In the genomic region with DNA sequence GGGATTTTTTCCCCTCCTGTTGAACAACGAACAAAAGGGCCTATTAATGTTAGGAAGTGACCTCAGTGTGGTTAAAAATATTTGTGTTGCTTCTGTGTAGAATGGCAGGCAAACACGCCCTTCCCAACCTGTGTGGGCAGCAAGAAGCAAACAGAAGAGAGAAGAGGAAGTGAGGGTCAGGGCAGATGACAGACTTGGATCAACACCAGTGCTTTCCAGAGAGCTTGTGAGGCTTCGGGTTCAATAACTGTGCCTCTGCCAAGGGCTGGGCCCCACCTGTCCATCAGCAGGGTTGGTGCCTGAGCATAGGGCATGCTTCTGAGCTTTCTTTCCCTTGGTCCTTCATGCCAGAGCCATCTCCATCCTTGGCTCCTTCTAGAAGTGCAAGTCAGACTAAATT, we compare ENCODE assay signal across 12 mouse cellular contexts.
DNase-seq lines count a peak whose midpoint lies in the region; ATAC-seq lines count a peak whose summit lies in the region.
"Had no signal": no experiment of that assay in that cellular context is flagged by ENCODE, and none has a peak within 500 bp of the region (broad histone marks: within the 10 kb centered on the region; RNA-seq: fewer than 3 reads in every experiment).

No protein-coding gene starts in this region.

- DNase-seq in cerebellum, postnatal 10 days = peak; percentile 27 to 42
- peak; percentile 25 to 40 for DNase-seq in spleen, adult 18-20 months
- no peak for DNase-seq in spleen, postnatal 4 days (ENCODE audit: low spot score in 2 of 2)
- DNase-seq in induced T-regulatory cell, adult 2 months (ENCODE audit: low read depth) = peak; percentile 43
- DNase-seq in spleen, postnatal 36 days (ENCODE audit: low spot score in 2 of 2) = peak; percentile 68 to 72
- DNase-seq in adrenal gland, postnatal 14 days = no peak
- no peak for DNase-seq in ovary, postnatal 10 days (ENCODE audit: low spot score)
- DNase-seq: cerebellum, adult 9-11 months; kidney, postnatal 14 days had no signal

- no peak for ATAC-seq in cerebellum, adult (ENCODE audit: insufficient number of reproducible peaks, low FRiP score, low TSS enrichment)
- ATAC-seq: forebrain, embryonic 16.5 days; hindbrain, postnatal 0 days had no signal

Comparison
In these comparisons a context has a peak if more than half of its experiments do, and no peak if none do; other contexts are left out.
1. DNase-seq: peak in cerebellum, postnatal 10 days (2 of 2), spleen, adult 18-20 months (2 of 2), induced T-regulatory cell, adult 2 months (single experiment) and spleen, postnatal 36 days (2 of 2); none in spleen, postnatal 4 days (0 of 2), adrenal gland, postnatal 14 days (single experiment) and ovary, postnatal 10 days (single experiment).